Mouse (Mus musculus) neutrophil, adult 5-6 weeks (primary cell): Measurements from ENCODE around the gene Klra10. TPM values are rescaled to one million over a fixed set of nuclear protein-coding genes. Genes with fewer than 3 reads are reported as not detected.
"Not testable (repeated sequence)": the region's sequence is repeated elsewhere in the genome, so short reads cannot be mapped to it uniquely, and the experiment has no call there.

Experiments used
- ATAC-seq: fragments of 151-379, 151-347 bp; 2 replicates; pipeline ENCODE4 v1.8.0; 2017; ENCODE audit warnings: mild to moderate bottlenecking, moderate TSS enrichment; ENCODE audit not compliant: insufficient number of reproducible peaks, poor library complexity, low FRiP score, severe bottlenecking; ENCODE audit errors: extremely low read depth
- total RNA-seq: library from RNA; stranded (forward); fragments of 200-1000 nt; gene quantifications from 2 replicates; pipeline ENCODE4 v1.2.3, GENCODE M21; 2017

Gene Klra10
- total RNA-seq, result 0.93 and 2.5 TPM in 2 replicates

GRCm38 (mm10) chr6:130281828-130282227 is at the start of gene Klra10:
Gene Klra10 (minus strand): TSS chr6:130281928.
- not testable (repeated sequence) for ATAC-seq

- ATAC-seq, result no peak
These were observed 6.4 kb upstream of the Klra10 start for GRCm38 (mm10) chr6:130287984-130288649.

- ATAC-seq, result no peak
These were observed 26.4 kb downstream of the Klra10 start for GRCm38 (mm10) chr6:130255326-130255725.

GRCm38 (mm10) chr6:130237536-130237935 is 44.2 kb downstream of the Klra10 start:
- no peak for ATAC-seq

GRCm38 (mm10) chr6:130236635-130237034 is 45.1 kb downstream of the Klra10 start:
- no peak for ATAC-seq

- ATAC-seq, result no peak
These were observed 48.5 kb downstream of the Klra10 start, which contains the start of gene Klra7 for GRCm38 (mm10) chr6:130233222-130233621. Gene Klra7 (minus strand): TSS chr6:130233322.

Other genes with a start within 250 kb of the Klra10 start
- gene Klra4, start 214.7 kb downstream of the Klra10 start, total RNA-seq, result 0.37 and 1.6 TPM in 2 replicates
- gene Klra8, start 152.0 kb downstream of the Klra10 start, total RNA-seq, result 4.4 and 5.2 TPM in 2 replicates
- 1.7 and 2.6 TPM in 2 replicates for gene Klra9, start 88.8 kb downstream of the Klra10 start, total RNA-seq
- 3.4 and 3.6 TPM in 2 replicates for gene Klra7, start 48.6 kb downstream of the Klra10 start, total RNA-seq
- 0.49 and 4.4 TPM in 2 replicates for gene Klra3, start 55.6 kb upstream of the Klra10 start, total RNA-seq
- gene Klra1, start 104.9 kb upstream of the Klra10 start, total RNA-seq, result 1.3 and 2.2 TPM in 2 replicates